Mouse (Mus musculus): ENCODE data around the gene Yars. TPM values are rescaled to one million over a fixed set of nuclear protein-coding genes. Genes with fewer than 3 reads are reported as not detected.
A peak's percentile ranks its signal among the peaks of the same experiment; 100 is the strongest.

The Yars gene
- polyA plus RNA-seq, 1 experiment from 2014 or later, result 107 TPM

DNA sequence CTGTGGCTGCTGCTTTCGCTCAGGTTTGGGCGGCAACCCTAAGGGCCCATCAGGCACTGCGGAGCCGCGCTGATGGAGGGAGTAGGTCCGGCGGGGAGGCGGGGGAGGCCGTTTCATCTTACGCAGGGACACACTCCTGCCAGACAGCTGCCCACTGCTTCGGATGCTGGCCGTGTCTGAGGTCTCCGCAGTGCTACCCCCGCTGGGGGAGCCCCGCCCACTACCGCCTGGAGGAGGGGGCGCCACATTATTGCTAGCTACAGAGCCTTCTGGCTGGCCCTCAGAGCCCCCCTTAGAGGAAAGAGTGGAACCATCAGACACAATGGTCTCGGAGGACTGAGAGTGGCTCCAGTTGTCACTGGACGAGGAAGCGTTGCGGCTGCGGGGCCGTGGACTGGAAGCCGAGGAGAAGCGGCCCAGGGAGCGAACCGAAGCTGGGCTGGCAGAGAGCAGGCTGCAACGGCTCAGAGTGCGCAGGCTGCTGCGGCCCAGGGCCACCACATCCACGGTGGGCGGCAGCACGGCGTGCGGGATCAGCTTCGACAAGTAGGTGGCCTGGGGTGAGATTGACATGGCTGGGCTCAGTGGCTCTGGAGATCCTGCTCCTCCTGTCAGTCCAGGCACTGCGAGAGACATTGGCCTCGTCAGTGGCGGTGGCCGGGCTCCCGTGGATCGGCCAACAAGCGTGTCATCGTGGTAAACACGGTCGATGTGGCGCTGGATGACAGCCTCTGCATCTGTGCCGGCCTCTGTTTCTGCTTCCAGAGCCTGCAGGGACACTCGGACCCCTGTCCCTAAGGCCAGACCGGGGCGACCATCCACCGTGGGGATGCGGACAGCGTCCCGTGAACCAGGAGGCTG is 34.1 kb downstream of the Yars start:
- Histone ChIP-seq H3K27ac (replicated peaks) (peak overlapping the region; percentile 75), H3K9me3 (replicated peaks) (no peaks in the 10 kb centered on the region), H3K27me3 (ENCODE audit: low read depth, poor library complexity, severe bottlenecking) (peaks cover 82% of the 10 kb centered on the region), H3K4me1 (peaks cover 64% of the 10 kb centered on the region), H3K4me3 (peak overlapping the region; percentile 44), H3K36me3 (peaks cover 68% of the 10 kb centered on the region)
- DNase-seq (ENCODE audit: low spot score), result peak; percentile 53
- 22% methylated on average over 55 of the region's 55 CpGs for WGBS

DNA sequence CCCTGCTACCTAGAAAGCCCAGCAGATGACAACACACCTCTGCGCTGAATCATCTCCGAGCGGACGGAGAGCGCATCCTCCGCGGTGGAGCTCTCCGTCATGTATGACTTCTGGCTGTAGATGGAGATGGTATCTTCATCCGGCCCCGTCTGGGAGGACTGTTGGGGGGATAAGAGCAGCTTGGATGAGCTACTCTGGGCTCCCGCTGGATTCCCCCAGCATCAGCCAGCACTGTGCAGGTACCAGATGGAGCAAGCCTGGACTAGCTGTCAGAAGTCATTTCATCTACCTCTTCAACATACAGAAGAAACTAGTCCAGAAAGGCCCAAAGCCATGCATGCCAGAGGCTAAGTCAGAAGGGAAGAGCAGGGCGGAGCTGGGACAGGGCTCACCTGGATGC is 35.8 kb downstream of the Yars start:
- no peaks in the 10 kb centered on the region for H3K9me3 ChIP-seq (replicated peaks)
- WGBS, result 96% methylated on average over 12 of the region's 12 CpGs
- peaks cover 84% of the 10 kb centered on the region for H3K27me3 ChIP-seq (ENCODE audit: low read depth, poor library complexity, severe bottlenecking)
- H3K4me3 ChIP-seq, result no peak overlapping the region
- no peak for DNase-seq (ENCODE audit: low spot score)
- peaks cover 52% of the 10 kb centered on the region for H3K36me3 ChIP-seq
- peak overlapping the region; percentile 17; the same call in 1 of the 2 replicates for H3K27ac ChIP-seq (replicated peaks)
- H3K4me1 ChIP-seq, result peaks cover 61% of the 10 kb centered on the region

- no peaks in the 10 kb centered on the region for H3K9me3 ChIP-seq (replicated peaks)
- peak overlapping the region; percentile 77 for H3K27ac ChIP-seq (replicated peaks)
- peaks cover 74% of the 10 kb centered on the region for H3K27me3 ChIP-seq (ENCODE audit: low read depth, poor library complexity, severe bottlenecking)
- WGBS, result 33% methylated on average over 5 of the region's 5 CpGs
- no peak for DNase-seq (ENCODE audit: low spot score)
- H3K4me3 ChIP-seq, result peak overlapping the region; percentile 49
- peaks cover 63% of the 10 kb centered on the region for H3K4me1 ChIP-seq
- peaks cover 40% of the 10 kb centered on the region for H3K36me3 ChIP-seq
Measured at GRCm38 (mm10) chr4:129226441-129226963, 36.9 kb downstream of the Yars start.

GRCm38 (mm10) chr4:129227170-129227984 is 37.8 kb downstream of the Yars start:
- H3K4me3 ChIP-seq, result peak overlapping the region; percentile 49
- peaks cover 65% of the 10 kb centered on the region for H3K27me3 ChIP-seq (ENCODE audit: low read depth, poor library complexity, severe bottlenecking)
- WGBS, result 5% methylated on average over 22 of the region's 22 CpGs
- H3K27ac ChIP-seq (replicated peaks), result peak overlapping the region; percentile 77
- peaks cover 31% of the 10 kb centered on the region for H3K36me3 ChIP-seq
- H3K9me3 ChIP-seq (replicated peaks), result no peaks in the 10 kb centered on the region
- no peak for DNase-seq (ENCODE audit: low spot score)
- peaks cover 72% of the 10 kb centered on the region for H3K4me1 ChIP-seq

GRCm38 (mm10) chr4:129227985-129228381 is 38.4 kb downstream of the Yars start:
- peaks cover 26% of the 10 kb centered on the region for H3K36me3 ChIP-seq
- DNase-seq (ENCODE audit: low spot score), result no peak
- peaks cover 74% of the 10 kb centered on the region for H3K4me1 ChIP-seq
- H3K4me3 ChIP-seq, result peak overlapping the region; percentile 49
- H3K9me3 ChIP-seq (replicated peaks), result no peaks in the 10 kb centered on the region
- 55% methylated on average over 8 of the region's 8 CpGs for WGBS
- peaks cover 59% of the 10 kb centered on the region for H3K27me3 ChIP-seq (ENCODE audit: low read depth, poor library complexity, severe bottlenecking)
- H3K27ac ChIP-seq (replicated peaks), result peak overlapping the region; percentile 77

- DNase-seq (ENCODE audit: low spot score), result no peak
- H3K4me3 ChIP-seq, result no peak overlapping the region
- no peaks in the 10 kb centered on the region for H3K9me3 ChIP-seq (replicated peaks)
- H3K4me1 ChIP-seq, result peaks cover 70% of the 10 kb centered on the region
- no peaks in the 10 kb centered on the region for H3K36me3 ChIP-seq
- H3K27me3 ChIP-seq (ENCODE audit: low read depth, poor library complexity, severe bottlenecking), result peaks cover 34% of the 10 kb centered on the region
- 57% methylated on average over 8 of the region's 8 CpGs for WGBS
- peak overlapping the region; percentile 33; the same call in 1 of the 2 replicates for H3K27ac ChIP-seq (replicated peaks)
Measured at GRCm38 (mm10) chr4:129230926-129231325, 41.4 kb downstream of the Yars start.

GRCm38 (mm10) chr4:129231594-129232450 is 42.3 kb downstream of the Yars start:
- 69% methylated on average over 12 of the region's 12 CpGs for WGBS
- peak overlapping the region; percentile 46 for H3K27ac ChIP-seq (replicated peaks)
- H3K36me3 ChIP-seq, result no peaks in the 10 kb centered on the region
- no peaks in the 10 kb centered on the region for H3K9me3 ChIP-seq (replicated peaks)
- DNase-seq (ENCODE audit: low spot score), result no peak
- H3K4me1 ChIP-seq, result peaks cover 70% of the 10 kb centered on the region
- no peak overlapping the region for H3K4me3 ChIP-seq
- peaks cover 25% of the 10 kb centered on the region for H3K27me3 ChIP-seq (ENCODE audit: low read depth, poor library complexity, severe bottlenecking)

DNA sequence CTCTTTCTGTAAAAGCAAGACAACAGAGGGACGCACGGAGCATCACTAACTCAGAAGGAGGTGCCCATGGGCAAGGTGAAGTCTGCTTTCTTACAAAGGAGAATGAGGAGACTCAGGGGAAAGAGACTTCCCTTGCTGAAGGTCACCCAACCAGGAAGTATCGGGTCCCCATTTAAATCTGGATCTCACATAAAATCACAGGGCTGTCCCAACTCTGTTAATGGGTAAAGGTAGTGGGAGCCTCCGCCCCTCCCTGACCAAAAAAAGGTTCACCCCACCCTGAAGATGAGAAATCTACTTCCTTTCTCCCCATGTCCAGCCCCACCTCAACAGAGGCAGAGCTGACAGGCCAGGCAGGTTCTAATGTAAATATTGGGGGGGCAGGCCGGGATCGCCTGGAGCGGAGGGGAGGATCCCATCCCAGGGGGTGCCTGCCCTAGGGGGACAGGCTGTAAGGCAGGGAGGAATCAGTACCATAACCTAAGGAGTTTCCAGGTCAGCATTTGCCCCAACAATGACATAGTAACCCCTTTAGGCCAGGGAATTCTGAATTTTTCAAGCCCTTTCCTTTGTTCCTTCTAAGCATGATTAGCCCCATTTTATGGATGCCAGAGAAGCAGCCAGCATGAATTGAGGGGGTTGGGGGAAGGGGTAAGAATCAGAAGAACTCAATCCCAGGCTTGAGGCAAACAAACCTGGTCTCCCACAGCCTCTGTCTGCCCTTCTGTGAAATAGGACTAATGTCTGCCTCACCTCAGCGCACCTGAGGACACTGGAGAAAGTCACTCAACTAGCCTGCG is 43.2 kb downstream of the Yars start:
- WGBS, result 69% methylated on average over 9 of the region's 9 CpGs
- no peaks in the 10 kb centered on the region for H3K9me3 ChIP-seq (replicated peaks)
- H3K4me3 ChIP-seq, result no peak overlapping the region
- H3K4me1 ChIP-seq, result peaks cover 70% of the 10 kb centered on the region
- H3K36me3 ChIP-seq, result no peaks in the 10 kb centered on the region
- DNase-seq (ENCODE audit: low spot score), result no peak
- H3K27ac ChIP-seq (replicated peaks), result peak overlapping the region; percentile 46
- H3K27me3 ChIP-seq (ENCODE audit: low read depth, poor library complexity, severe bottlenecking), result peaks cover 16% of the 10 kb centered on the region

DNA sequence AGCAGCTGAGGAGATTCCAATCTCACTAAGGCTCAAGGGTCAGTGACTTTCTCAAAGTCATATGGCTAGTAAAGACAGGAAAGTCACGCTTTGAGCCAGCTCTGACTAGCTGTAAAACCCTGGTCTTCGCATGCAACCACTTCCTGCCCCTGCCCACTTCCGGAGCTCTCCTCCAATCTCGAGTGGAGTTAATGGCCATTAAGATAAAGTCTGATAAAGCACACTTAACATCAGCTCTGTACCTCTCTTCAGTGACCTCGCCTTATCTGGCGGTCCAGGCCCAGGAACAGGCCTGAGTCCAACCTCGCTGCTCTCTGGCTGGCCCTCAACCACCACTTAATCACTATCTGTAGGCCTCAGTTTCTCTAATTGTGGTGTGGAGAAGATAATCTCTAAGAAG is 44.9 kb downstream of the Yars start:
- Histone ChIP-seq H3K4me1 (peaks cover 80% of the 10 kb centered on the region), H3K4me3 (no peak overlapping the region), H3K36me3 (no peaks in the 10 kb centered on the region), H3K9me3 (replicated peaks) (no peaks in the 10 kb centered on the region), H3K27ac (replicated peaks) (no peak overlapping the region), H3K27me3 (ENCODE audit: low read depth, poor library complexity, severe bottlenecking) (0 out of 2 replicates have a peak, but pooled peaks cover 4% of the 10 kb centered on the region)
- WGBS, result 82% methylated on average over 7 of the region's 7 CpGs
- DNase-seq (ENCODE audit: low spot score), result no peak

DNA sequence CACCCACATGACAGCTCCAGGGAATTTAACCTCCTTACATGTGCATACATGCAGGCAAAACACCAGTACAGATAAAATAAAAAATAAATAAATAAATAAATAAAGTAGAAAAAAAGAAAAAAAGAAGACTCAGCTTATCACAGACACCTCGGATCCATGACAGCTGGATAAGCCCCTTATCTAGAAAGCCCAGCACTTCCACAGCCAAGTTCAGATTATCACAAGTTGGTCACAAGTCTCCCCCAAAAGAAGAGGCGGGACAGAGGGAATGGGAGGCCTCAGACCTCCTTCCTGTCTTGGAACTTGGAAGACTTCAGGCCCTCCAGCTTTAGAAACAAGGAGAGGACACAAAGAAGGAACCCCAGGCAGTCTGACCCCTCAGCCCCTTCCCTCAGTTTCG is 45.6 kb downstream of the Yars start:
- H3K27ac ChIP-seq (replicated peaks), result no peak overlapping the region; the same call in 1 of the 2 replicates
- H3K36me3 ChIP-seq, result no peaks in the 10 kb centered on the region
- WGBS, result 78% methylated on average over 3 of the region's 3 CpGs
- no peak for DNase-seq (ENCODE audit: low spot score)
- H3K27me3 ChIP-seq (ENCODE audit: low read depth, poor library complexity, severe bottlenecking), result peaks cover 6% of the 10 kb centered on the region
- peaks cover 82% of the 10 kb centered on the region for H3K4me1 ChIP-seq
- H3K4me3 ChIP-seq, result no peak overlapping the region
- no peaks in the 10 kb centered on the region for H3K9me3 ChIP-seq (replicated peaks)

GRCm38 (mm10) chr4:129236236-129236813 is 46.8 kb downstream of the Yars start:
- Histone ChIP-seq H3K36me3 (no peaks in the 10 kb centered on the region), H3K9me3 (replicated peaks) (no peaks in the 10 kb centered on the region), H3K27ac (replicated peaks) (peak overlapping the region; percentile 24; the same call in 1 of the 2 replicates), H3K4me1 (peaks cover 82% of the 10 kb centered on the region), H3K27me3 (ENCODE audit: low read depth, poor library complexity, severe bottlenecking) (peaks cover 18% of the 10 kb centered on the region), H3K4me3 (0 out of 2 replicates have a peak overlapping the region, but pooled peaks have one; percentile 18)
- 85% methylated on average over 8 of the region's 8 CpGs for WGBS
- no peak for DNase-seq (ENCODE audit: low spot score)
